In genomic region chr1:77545722-77546121, GRCm38 (mm10) we compare ENCODE assay signal across 8 mouse cellular contexts. TPM values are rescaled to one million over a fixed set of nuclear protein-coding genes. Genes with fewer than 3 reads are reported as not detected.
DNase-seq lines count a peak whose midpoint lies in the region; ATAC-seq and TF ChIP-seq lines count a peak whose summit lies in the region.

No protein-coding gene starts in this region.

- no peak overlapping the region for H3K9ac ChIP-seq in neural tube, embryonic 11.5 days (ENCODE audit: low read length)
- H3K9ac ChIP-seq in midbrain, embryonic 13.5 days (replicated peaks) = no peak overlapping the region

- WGBS in neural tube, embryonic 11.5 days = 30% methylated on average over 6 of the region's 6 CpGs
- WGBS in midbrain, embryonic 13.5 days = 11% methylated on average over 6 of the region's 6 CpGs

- H3K4me2 ChIP-seq in neural tube, embryonic 11.5 days (ENCODE audit: low read depth) = no peak overlapping the region
- H3K4me2 ChIP-seq in midbrain, embryonic 13.5 days (replicated peaks) = no peak overlapping the region

- ATAC-seq in neural tube, embryonic 11.5 days (ENCODE audit: insufficient read depth, low FRiP score, low TSS enrichment) = peak; percentile 85
- peak; percentile 96 for ATAC-seq in midbrain, embryonic 13.5 days

- no peaks in the 10 kb centered on the region for H3K36me3 ChIP-seq in neural tube, embryonic 11.5 days (ENCODE audit: control insufficient read depth, insufficient read depth, low read length)
- H3K36me3 ChIP-seq in midbrain, embryonic 13.5 days = no peaks in the 10 kb centered on the region

- H3K4me1 ChIP-seq in neural tube, embryonic 11.5 days (ENCODE audit: control insufficient read depth, insufficient read depth, low read length) = peaks cover 11% of the 10 kb centered on the region
- peaks cover 52% of the 10 kb centered on the region for H3K4me1 ChIP-seq in midbrain, embryonic 13.5 days (replicated peaks)

- H3K9me3 ChIP-seq in neural tube, embryonic 11.5 days (ENCODE audit: control insufficient read depth, low read length) = no peaks in the 10 kb centered on the region
- no peaks in the 10 kb centered on the region for H3K9me3 ChIP-seq in midbrain, embryonic 13.5 days

- H3K4me3 ChIP-seq in neural tube, embryonic 11.5 days (ENCODE audit: low read depth, low read length) = no peak overlapping the region
- H3K4me3 ChIP-seq in layer of hippocampus, adult 2 months = no peak overlapping the region
- no peak overlapping the region for H3K4me3 ChIP-seq in midbrain, embryonic 13.5 days (replicated peaks)

- peak; percentile 22; the same call in 1 of the 2 replicates for TF ChIP-seq CTCF in layer of hippocampus, adult 2 months (conservative IDR thresholded peaks at IDR 0.05)

- no peak overlapping the region for H3K27ac ChIP-seq in neural tube, embryonic 11.5 days (ENCODE audit: low read depth, low read length)
- H3K27ac ChIP-seq in layer of hippocampus, adult 2 months = peak overlapping the region; percentile 87
- H3K27ac ChIP-seq in midbrain, embryonic 13.5 days = peak overlapping the region; percentile 51

- no peaks in the 10 kb centered on the region for H3K27me3 ChIP-seq in neural tube, embryonic 11.5 days (ENCODE audit: control insufficient read depth, insufficient read depth, low read length)
- H3K27me3 ChIP-seq in midbrain, embryonic 13.5 days = no peaks in the 10 kb centered on the region

- DNase-seq in neural tube, embryonic 11.5 days (ENCODE audit: low spot score) = peak; percentile 50
- DNase-seq in neural tube, embryonic 10.5 days (ENCODE audit: extremely low spot score, low spot score) = no peak
- DNase-seq in layer of hippocampus, adult 2 months (ENCODE audit: low spot score in 2 of 2) = peak; percentile 47 to 81
- DNase-seq in gastrocnemius, postnatal 10 days = no peak
- no peak for DNase-seq in cerebellum, adult 9-10 months
- DNase-seq in kidney, postnatal 36 days = no peak
- DNase-seq in kidney, adult 11 months = no peak

RNA-seq across cellular contexts. Expression of gene Epha4, which starts 30.8 kb away (rescaled TPM):
- polyA plus RNA-seq in neural tube, embryonic 11.5 days (2014; fragmentation: Nextera tagmentation; extraction: Ambion mirVana) = 23.1 and 26.6 TPM in 2 replicates
- 100 to 1,000 TPM; 334 to 340 TPM for total RNA-seq in layer of hippocampus, adult 2 months (2021)
- 36.5 and 37.5 TPM in 2 replicates for polyA plus RNA-seq in midbrain, embryonic 13.5 days (2015; fragmentation: Nextera tagmentation; extraction: Ambion mirVana)
- total RNA-seq in gastrocnemius, postnatal 10 days (2021) = 10 to 100 TPM in 1 of 2 experiments, 1 to 10 TPM in 1; 6.3 to 10.0 TPM

Comparison
In these comparisons a context has a peak if more than half of its experiments do, and no peak if none do; other contexts are left out.
1. DNase-seq: peak in neural tube, embryonic 11.5 days (single experiment) and layer of hippocampus, adult 2 months (2 of 2); none in neural tube, embryonic 10.5 days (single experiment), gastrocnemius, postnatal 10 days (single experiment), cerebellum, adult 9-10 months (single experiment), kidney, postnatal 36 days (0 of 2) and kidney, adult 11 months (single experiment).
2. RNA of gene Epha4, which starts 30.8 kb away (total RNA-seq): 334 to 340 TPM in layer of hippocampus, adult 2 months; 6.3 to 10.0 TPM in gastrocnemius, postnatal 10 days; every median in the first group is over 10 times any median in the second.